Mouse (Mus musculus) CH12F3 (cell line): ENCODE measurements around the gene 1700001C19Rik.

Experiments used
- in situ Hi-C: fragments of 300-500 bp; cut with MboI; formaldehyde crosslinking; loops from 2 replicates; pipeline ENCODE4 v1.14.3; 2020; ENCODE audit warnings: low sequenced_read_pairs

1700001C19Rik gene

GRCm38 (mm10) chr17:47383266-47383665 is 53.9 kb downstream of the 1700001C19Rik start:
- in situ Hi-C loops: loop anchor here (25.0 kb wide), 1 partner anchor 104 kb away; no protein-coding TSS in a partner anchor

GRCm38 (mm10) chr17:47381917-47382316 is 55.3 kb downstream of the 1700001C19Rik start:
- in situ Hi-C loops: loop anchor here (25.0 kb wide), 1 partner anchor 105 kb away; no protein-coding TSS in a partner anchor

GRCm38 (mm10) chr17:47378133-47378532 is 59.0 kb downstream of the 1700001C19Rik start:
- in situ Hi-C loops: loop anchor here (25.0 kb wide), 1 partner anchor 109 kb away; no protein-coding TSS in a partner anchor

GRCm38 (mm10) chr17:47376779-47377280 is 60.3 kb downstream of the 1700001C19Rik start:
- in situ Hi-C loops: loop anchor here (25.0 kb wide), 1 partner anchor 110 kb away; no protein-coding TSS in a partner anchor

- in situ Hi-C loops: no loop called here
Observed at GRCm38 (mm10) chr17:47373991-47374390, 63.2 kb downstream of the 1700001C19Rik start.

GRCm38 (mm10) chr17:47371451-47371850 is 65.7 kb downstream of the 1700001C19Rik start:
- in situ Hi-C loops: no loop called here

GRCm38 (mm10) chr17:47369087-47369443 is 68.1 kb downstream of the 1700001C19Rik start:
- in situ Hi-C loops: no loop called here

GRCm38 (mm10) chr17:47368401-47369086 is 68.6 kb downstream of the 1700001C19Rik start, which contains the start of gene Mrps10:
TSS of gene Mrps10 (plus strand) at chr17:47368887.
- in situ Hi-C loops: no loop called here
